Mouse (Mus musculus) retina, embryonic 14.5 days (tissue): ENCODE results near the gene Grk6.

Source experiments
- DNase-seq: peaks from one replicate; pipeline ENCODE4 v3.0.0-alpha.2; 2015; ENCODE audit warnings: low spot score

Gene Grk6

DNA sequence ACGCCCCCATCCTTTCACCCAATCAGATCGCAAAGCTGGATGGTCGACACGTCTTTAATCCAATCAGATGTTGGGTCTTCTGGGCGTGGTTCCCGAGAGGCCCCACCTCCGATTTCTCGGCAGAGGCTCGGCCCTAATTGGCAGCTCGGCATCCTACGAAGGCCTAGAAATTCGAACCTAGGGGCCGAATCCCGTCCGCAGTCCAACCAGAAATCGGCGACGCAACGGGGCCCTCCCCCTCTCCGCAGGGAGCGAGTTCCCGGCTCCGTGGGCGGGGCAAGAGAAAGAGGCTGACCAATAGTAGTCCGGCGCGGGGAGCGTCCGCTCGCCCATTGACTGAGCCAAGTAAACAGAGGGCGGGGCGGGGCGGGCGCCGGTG, at the start of gene Grk6:
Gene Grk6, plus strand, starts transcription at position 136 of the 379 bp plus-strand sequence.
- DNase-seq, result peak; percentile 99

DNA sequence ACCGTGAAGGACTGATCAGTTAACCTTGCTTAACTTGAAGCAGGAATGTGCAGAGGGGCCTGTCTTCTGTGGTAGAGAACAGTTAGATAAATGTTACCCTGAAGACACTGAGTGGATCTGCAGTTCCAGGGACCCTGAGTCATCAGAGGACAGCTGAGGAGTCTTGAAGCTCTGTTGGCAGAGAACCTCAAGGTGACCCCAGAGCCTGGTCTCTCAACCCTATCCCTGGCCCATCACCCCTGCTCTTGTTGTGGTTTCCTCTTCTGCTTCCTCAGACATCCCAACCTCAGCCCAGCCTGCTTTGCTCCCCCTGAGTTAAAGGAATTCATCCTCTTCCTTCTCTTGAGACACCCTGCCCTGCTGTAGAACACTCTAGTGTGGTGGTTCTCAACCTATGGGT, 46.8 kb upstream of the Grk6 start, which contains the start of gene Slc34a1:
Gene Slc34a1, plus strand, starts transcription at position 100 of the 400 bp plus-strand sequence.
- DNase-seq, result no peak

DNA sequence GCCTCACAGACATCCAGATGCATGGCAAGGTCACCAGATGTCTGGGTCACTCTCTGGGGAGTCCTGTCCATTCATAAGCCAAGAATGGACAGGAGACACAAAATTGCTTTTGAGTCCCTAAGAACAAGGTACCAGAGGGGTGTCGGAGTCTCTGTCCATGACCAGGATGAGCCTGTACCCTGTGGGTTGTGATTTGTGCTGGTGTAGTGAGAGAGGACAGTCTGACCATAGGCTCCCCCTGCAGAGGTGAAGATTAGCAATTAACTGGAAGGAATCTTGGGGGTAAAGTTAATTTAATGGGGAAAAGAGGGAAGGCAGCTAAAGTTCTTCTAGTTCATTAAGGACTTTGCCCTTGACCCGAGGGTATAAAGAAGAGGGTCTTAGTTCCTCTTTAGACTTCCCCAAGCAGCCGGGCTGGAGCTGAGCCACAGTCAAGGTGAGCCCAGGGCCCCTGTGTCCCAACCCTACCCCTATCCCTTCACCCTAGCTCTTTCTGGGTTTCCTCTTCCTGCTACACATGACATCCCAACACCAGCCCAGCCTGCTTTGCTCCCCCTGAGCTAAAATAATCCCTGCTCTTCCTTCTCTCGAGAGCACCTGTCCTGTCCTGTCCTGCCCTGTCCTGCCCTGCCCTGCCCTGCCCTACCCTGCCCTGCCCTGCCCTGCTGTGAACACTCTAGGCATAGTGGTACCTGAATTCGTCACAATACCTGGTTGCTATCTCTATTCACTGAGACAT, 45.4 kb upstream of the Grk6 start:
- DNase-seq, result no peak

DNA sequence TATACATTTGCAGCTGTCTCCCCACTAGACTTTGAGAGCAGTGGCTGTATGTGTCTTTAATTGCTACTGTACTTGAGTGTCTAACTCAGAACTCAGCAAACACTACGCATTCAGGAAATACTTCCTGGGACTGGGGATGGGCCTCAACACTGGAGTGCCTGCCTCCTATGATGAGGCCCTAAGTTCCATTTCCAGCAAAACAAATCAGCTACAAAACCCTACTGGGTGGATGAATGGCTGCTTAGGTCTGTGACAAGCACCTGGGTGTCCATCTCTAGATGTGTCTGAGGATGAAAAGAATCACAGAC, 44.9 kb upstream of the Grk6 start:
- DNase-seq, result no peak

DNA sequence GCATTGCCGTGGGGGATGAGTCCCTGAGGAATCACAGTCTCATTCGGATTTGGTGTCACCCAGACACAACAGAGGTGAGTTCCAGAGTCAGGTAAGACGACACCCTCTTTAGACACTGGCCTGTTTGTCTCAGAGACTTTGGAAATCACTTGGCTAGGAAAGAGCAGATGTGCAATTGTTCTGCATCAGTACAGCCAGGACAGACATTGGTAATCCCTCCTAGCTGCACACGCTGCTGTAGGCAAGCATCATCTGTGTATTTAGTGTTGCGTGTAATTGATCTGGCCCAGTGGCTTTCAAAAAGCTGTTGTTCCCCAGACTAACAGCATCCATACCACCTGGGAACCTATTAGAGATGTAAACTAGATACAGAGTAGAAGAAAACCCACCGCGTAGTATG, 41.6 kb upstream of the Grk6 start:
- no peak for DNase-seq

DNA sequence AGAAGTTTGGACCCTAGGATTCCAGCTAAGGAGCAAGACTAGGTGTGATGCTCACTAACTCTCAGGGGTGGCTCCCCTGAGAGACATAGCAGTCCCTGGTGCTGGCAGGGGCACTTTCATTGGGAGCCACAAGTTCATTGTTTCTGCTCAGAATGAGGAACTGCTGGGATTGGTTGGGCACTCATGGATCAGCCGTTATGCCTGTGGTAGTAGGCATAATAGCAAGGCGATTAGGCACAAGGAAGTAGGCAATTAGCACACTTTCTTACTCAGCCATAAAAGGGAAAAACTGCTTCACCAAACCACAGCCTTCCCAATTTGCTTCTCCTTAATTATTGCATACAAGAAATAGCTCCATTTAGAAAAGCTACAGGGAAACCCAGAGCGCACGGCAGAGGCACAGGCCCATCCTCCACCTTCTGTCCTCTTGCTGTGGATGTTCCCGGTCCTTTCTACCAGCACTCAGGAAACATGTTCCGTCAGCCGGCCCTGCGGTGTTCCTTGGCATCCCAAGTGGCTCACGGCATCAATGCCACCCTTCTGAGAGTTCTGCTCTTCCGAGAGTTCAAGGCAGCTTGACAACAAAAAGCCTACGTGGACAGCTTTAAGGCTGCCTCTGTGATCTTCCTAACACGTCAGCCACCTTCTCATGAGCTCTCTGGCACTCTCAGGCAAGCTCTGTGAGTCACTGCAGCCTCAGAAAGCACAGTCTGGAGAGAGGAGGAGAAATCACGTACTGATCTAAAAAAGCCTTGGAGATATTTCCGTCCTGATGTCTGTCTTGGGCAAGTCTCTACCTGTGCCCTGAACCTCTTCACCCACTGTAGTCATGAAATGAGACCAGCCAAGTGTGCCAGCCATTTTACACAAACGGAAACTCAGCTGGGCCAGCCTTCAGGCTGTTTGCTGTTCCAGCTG, 40.7 kb upstream of the Grk6 start:
- no peak for DNase-seq

DNA sequence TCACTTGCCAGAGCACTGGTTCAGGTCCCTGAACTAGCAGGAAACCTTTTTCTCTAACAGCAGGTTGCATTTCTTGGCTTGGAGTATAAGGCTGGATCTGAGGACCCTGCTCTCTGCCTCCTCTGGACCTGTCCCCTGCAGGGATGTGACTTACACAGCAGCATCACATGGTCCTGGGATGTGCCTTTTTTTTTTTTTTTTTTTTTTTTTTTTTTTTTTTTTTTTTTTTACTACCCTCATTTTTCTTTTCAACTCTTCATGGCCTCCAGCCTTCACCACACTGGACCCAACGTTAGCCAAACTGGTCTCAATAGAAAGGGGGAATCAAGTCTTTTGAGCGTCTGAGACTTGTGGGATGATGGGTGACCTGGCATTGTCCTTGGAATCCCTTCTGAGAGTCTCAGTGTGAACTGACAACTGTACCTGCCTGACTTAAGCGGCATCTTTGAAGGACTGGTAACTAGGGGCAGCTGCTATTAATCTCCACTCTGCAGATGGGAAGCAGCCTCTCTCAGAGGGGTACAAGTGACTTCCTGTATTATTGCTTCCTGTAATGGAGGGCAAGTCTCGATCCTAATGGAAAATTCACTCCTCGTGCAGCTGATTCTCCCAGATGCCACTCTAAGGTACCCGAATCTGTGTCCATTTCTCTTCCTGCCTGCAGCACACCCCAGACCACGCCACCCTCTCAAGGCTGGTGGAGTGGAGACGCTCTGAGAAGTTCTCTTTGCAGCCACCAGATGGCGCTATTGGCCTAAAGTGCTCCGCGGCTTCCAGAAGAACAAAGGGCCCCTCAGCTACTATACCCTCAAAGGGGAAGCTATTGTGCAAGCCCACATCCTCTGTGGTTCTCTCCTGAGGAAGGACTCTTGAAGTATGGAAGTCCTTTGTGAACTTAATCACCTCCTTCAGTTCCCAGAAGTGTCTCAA, 39.8 kb upstream of the Grk6 start:
- DNase-seq, result peak; percentile 95

DNA sequence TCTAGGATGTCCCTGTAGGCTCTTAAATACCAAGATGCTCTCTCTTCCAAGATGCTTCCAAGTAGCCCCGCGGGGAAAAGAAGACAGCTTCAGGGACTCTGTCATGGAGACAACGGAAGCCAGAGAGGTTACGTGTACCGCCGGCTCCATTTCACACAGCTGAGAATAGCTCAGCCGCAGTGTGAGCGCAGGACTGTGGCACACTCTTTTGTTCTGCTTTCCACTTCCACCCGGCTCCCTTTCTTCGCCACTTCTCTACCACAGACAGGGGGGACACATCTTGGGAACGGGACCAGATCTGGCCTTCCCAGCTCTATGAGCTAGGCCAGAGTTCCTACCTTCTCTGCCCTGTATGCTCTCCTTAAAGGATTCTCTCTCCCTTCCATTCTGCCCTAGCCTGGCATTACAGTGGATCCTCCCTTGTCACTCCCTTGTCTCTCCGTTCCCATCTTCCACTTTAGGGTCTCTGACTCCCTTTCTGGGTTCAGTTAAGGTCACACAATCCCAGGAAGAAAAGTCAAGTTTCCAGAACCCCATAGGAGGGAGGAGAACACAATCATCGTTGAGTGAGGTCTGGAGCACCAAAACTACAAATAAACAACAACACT, 39.0 kb upstream of the Grk6 start:
- no peak for DNase-seq

DNA sequence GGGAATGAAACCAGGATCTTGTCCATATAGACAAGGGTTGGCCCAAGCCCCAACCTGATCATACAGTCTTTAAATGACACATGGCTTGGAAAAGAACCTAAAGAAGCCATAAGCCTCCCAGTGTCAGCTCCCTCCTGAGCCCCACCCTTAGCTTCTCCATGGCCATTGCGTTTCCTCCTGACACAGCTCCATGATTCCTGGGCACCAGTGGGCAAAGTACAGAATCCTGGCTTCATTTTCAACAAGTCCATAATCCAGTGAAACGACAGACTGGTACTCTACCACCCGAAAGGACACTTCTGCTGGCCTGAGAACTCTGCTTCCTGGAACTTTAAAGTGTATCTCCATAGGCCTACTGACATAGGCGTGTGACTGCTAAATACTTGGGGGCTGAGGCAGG, 37.5 kb upstream of the Grk6 start:
- DNase-seq, result no peak

DNA sequence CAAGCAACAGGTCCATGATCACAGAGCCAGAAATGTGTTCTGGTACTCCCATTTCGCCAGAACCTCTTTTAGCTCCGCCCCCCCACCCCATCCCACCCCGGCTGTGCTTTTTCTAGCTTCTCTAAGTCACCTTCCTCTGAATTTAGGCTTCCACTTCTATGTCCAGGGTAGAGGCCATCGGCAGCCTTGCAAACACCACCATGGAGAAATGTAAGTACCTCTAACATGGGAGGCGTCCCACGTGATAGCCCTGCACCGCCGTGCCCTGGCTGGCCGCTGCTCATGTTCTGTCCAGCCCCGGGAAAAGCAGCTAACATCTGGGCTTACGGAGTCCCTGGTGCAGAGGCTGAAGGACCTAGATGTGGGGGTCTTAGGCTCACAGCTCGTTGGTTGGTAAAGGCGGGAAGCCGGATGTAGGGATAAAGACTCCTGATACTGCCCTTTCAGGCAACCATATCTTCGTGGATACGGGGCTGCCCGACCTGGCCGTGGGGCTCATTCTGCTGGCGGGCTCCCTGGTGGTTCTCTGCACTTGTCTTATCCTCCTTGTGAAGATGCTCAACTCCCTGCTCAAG, 36.2 kb upstream of the Grk6 start:
- DNase-seq, result no peak

DNA sequence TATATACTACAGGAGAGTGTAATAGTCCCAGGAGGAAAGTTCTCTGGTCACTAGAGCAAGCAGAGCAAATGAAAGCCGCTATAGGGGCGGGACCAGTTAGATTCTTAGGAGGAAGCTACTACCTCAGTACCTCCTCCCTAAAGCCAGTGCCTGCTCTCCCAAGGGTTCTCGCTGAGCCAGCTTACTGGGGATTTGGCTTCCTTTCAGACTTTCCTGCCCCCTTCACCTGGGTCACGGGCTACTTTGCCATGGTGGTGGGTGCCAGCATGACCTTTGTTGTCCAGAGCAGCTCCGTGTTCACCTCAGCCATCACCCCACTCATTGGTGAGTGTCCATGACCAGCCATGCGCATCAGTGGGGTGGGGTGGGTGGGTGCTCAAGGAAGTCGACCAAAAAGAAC, 33.0 kb upstream of the Grk6 start:
- no peak for DNase-seq

DNA sequence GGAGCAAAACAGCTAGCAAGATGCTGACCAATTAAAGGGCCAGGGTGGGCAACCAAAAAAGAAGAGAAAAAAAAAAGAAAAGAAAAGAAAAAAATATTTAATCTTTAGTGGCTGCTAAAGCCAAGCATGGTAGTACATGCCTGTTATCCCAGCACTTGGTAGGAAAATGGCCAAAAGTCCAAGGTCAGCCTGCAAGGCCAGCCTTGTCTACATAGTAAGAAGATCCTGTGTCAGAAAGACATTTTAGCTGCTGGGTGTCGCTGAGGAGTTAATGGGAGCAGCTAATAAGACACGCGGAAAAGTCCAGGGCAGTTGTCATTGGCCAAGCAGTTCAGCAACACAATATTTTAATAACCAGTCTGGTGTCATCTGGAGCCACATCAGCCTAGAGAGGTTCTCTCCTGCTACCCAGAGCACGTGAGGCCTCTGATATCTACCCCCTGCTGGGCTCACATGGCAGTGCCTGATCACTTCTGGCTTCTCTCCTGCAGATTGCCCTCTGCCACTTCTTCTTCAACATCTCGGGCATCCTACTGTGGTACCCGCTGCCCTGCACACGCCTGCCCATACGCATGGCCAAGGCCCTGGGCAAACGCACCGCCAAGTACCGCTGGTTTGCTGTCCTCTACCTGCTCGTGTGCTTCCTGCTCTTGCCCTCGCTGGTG, 32.1 kb upstream of the Grk6 start:
- DNase-seq, result no peak

DNA sequence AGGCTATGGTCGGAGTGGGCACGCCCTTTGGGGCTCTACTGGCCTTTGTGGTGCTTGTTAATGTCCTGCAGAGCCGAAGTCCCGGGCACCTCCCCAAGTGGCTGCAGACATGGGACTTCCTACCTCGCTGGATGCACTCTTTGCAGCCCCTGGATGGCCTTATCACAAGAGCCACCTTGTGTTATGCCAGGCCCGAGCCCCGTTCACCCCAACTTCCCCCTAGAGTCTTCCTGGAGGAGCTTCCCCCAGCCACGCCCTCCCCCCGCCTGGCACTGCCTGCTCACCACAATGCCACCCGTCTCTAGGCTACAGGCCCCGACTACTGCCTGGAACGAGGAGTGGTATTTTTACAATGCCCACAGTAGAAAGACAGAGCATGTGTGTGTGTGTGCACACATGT, 31.5 kb upstream of the Grk6 start:
- DNase-seq, result no peak

DNA sequence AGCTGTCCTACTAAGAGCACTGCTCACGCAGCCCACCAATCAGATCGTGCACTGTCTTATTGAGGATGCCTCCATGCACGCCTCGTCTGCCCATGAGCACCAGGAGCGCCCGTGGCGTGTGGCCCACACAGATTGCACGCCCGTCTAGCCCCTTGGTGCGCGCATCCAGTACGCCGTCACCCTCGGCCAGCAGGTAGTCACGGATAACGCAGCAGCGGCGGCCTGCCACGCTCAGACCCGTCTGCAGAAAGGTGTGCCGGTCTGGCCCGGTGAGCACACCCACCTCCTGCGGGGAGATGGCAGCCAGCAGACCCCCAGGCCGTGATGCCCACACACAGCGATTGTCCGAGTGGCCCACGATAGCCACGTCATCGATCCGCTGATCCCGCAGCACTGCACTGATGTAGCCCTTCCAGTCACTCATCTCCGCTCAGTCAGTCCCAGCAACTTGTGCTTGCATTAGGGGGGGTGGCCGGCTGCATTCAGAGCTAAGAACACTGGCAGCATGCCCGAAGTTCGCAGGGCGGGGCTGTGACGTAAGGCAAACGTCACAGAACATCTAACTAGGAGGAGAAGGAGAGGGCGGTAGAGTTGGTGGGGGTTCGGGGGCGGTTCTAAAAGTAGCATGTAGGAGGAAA, 30.0 kb upstream of the Grk6 start, which contains the start of gene Pfn3:
Gene Pfn3, minus strand, starts transcription at position 490 of the 638 bp plus-strand sequence.
- peak; percentile 37 for DNase-seq

DNA sequence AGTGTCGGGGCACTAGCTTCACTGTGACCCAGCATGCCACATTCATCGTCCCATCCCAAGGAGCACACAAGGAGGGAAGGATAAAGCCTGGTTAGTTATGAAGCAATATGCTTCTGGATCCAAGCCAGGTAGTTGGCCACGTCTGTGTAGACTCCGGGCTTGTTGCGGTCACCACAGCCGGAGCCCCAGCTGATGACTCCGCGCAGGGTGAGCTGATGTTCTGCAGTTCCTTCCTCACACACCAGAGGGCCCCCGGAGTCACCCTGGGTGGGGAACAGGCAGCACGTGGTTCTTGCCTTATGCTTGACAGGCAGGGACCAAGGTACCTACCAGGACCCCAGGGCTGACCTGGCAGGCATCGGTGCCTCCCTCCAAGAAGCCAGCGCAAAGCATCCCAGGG, 26.9 kb upstream of the Grk6 start:
- DNase-seq, result peak; percentile 88

DNA sequence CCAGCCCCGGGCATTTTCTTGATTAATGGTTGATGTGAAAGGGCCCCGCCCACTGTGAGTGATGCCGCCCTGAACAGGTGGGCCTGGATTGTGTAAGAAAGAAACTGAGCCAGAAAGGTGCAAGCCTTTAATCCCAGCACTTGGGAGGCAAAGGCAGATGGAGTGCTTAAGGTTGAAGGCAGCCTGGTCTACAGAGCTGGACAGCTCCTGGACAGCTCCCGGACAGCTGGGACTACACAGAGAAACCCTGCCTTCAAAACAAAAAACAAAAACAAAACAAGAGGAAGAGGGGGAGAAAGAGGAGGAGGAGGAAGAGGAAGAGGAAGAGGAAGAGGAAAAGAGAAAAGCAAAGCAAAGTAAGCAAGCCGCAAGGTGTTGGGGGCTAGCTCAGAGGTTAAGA, 25.7 kb upstream of the Grk6 start:
- no peak for DNase-seq

DNA sequence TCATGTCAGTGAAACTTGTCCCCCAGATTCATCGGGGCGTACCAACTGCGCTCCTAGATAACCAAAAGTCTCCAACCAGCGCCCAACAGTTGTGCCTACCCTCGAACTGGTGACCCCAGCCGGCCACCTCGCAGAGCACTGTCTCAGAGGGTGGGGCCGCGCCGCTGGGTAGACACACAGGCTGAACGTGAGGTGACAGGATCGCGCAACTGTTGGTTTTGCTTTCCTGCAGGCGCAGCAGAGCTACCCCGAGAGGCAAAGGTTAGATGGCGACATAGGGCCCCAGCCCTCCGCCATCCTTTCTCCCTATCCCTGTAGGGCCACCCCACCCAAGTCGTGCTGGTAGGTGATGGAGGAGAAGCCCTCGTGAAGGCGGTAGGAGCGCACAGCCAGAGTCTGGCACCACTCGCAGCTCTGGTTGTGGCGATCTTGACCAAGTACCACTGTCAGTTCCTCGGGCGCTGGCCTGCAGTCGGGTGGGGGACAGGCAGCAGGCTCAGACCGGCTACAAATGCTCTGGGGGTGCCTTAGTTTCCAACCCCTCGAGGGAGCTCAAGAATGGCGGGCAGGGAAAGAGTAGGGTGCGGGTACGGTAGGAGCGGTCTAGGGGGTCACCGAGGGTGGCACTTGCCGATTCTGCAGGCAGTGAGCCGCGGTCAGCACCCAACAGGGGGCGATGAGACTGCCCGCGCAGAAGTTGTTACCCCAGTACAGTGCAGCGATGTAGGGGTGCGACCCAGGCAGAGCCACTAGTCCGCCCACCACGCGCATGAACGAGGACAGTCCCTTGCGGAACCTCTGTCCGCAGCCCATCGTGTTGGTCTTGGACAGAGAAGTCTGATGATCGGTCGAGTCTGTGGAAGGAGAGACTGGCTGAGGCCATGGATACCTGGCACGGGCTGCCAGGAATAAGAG, 24.6 kb upstream of the Grk6 start:
- no peak for DNase-seq

DNA sequence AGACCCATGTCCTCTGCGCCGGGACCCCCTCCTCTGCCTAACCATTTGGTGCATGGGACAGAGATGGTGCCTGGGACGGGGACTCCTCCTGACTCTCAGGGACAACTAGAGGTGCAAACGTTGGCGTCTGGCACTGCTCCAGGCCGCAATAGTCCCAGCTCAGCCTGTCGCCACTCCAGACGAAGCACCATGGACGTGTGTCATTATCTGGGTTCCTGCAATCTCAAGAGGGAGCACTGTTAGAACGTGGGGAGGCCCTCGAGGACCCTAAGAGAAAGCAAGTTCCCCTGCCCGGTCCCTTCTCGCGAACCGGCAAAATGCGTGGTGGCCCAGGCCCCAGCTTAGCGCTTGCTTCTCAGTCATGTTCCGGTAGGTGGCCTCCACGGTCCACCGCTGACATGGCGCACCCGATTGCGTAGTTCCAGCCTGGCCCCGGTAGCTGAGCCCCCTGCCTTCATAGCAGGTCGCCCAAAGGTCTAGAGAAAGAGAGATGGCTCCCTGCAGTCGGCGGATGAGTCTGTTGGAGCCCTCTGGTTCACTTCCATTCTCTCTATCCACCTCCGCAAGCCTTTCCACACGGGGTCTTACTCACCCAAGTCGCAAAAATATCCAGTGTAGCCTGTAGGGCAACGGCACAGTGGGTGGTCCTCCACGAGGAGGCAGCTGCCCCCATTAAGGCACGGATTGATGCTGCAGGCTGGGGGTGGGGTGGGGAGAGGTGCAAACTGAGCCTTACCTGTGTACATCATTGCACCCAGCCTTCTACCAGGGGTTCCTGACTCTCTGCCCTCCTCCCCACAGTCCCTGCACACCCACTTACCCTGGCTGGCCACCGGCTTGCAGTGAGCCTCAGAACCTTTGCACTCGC, 23.7 kb upstream of the Grk6 start:
- DNase-seq, result peak; percentile 77
